Mouse (Mus musculus) spleen, adult 2 months (tissue): ENCODE results near the gene Kcnc3.

Experiments used
- CTCF ChIP-seq: fragments of 200-500 bp; IDR thresholded peaks from 2 replicates; pipeline ENCODE4 v1.5.1; 2011; ENCODE audit warnings: mild to moderate bottlenecking, inconsistent platforms; ENCODE audit not compliant: insufficient read depth, insufficient read length, insufficient replicate concordance; ENCODE audit errors: extremely low read depth
- POLR2A ChIP-seq: fragments of 200-500 bp; IDR thresholded peaks from 2 replicates; pipeline ENCODE4 v1.6.1; 2011; ENCODE audit warnings: low read depth, low read length, inconsistent platforms

DNA sequence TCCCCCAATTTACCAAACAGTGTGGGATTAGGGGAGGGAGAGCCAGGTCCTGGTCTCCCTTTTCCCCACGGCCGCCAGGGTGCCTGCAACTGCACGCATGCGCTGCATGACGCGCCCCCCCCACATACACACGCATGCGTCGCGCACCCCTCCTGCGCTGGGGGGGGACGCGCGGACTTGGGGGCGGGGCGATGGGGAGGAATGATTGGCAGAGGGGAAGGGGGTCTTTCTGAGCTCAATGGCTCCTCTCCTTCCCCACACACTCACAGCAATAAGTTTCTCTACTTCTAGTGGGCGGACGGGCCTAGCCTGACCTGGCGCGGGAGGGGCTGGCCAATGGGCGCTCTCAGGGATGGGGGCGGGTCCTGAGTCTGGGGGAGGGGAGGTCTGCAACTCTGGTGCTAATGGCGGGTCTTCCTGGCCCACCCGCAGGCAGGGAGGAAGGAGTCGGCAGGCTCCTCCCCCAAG, 13.7 kb downstream of the Kcnc3 start:
- TF ChIP-seq CTCF (no peak), POLR2A (no peak)
